ENCODE assay signal across 7 mouse cellular contexts in genomic region chr8:13199385-13200061, GRCm38 (mm10). TPM values are rescaled to one million over a fixed set of nuclear protein-coding genes. Genes with fewer than 3 reads are reported as not detected.
DNase-seq lines count a peak whose midpoint lies in the region; ATAC-seq lines count a peak whose summit lies in the region.

No protein-coding gene starts in this region.

- H3K4me1 ChIP-seq in neural tube, embryonic 11.5 days (ENCODE audit: control insufficient read depth, insufficient read depth, low read length): no peaks in the 10 kb centered on the region
- H3K4me1 ChIP-seq in hindbrain, embryonic 10.5 days (replicated peaks): peaks cover 26% of the 10 kb centered on the region
- H3K4me1 ChIP-seq in limb, embryonic 15.5 days: peaks cover 19% of the 10 kb centered on the region

- H3K4me2 ChIP-seq in neural tube, embryonic 11.5 days (ENCODE audit: low read depth): peak overlapping the region; percentile 90
- H3K4me2 ChIP-seq in limb, embryonic 15.5 days: peak overlapping the region; percentile 92

- WGBS in neural tube, embryonic 11.5 days: 16% methylated on average over 14 of the region's 14 CpGs
- WGBS in hindbrain, embryonic 10.5 days: 21% methylated on average over 14 of the region's 14 CpGs
- 28% methylated on average over 14 of the region's 14 CpGs for WGBS in limb, embryonic 15.5 days

- H3K36me3 ChIP-seq in neural tube, embryonic 11.5 days (ENCODE audit: control insufficient read depth, insufficient read depth, low read length): no peaks in the 10 kb centered on the region; the same call in 1 of the 2 replicates
- H3K36me3 ChIP-seq in hindbrain, embryonic 10.5 days: no peaks in the 10 kb centered on the region
- no peaks in the 10 kb centered on the region for H3K36me3 ChIP-seq in limb, embryonic 15.5 days

- ATAC-seq in neural tube, embryonic 11.5 days (ENCODE audit: insufficient read depth, low FRiP score, low TSS enrichment): no peak
- ATAC-seq in limb, embryonic 15.5 days (ENCODE audit: insufficient number of reproducible peaks, low FRiP score, low TSS enrichment, low read depth): no peak
- ATAC-seq in megakaryocyte progenitor cell, adult 5-6 weeks (replicated peaks; ENCODE audit: poor library complexity): no peak

- no peak for DNase-seq in neural tube, embryonic 11.5 days (ENCODE audit: low spot score)
- no peak for DNase-seq in neural tube, embryonic 10.5 days (ENCODE audit: extremely low spot score, low spot score)
- DNase-seq in hindbrain, embryonic 10.5 days (ENCODE audit: low spot score): no peak
- DNase-seq in yolk sac, embryonic 10.5 days (ENCODE audit: low spot score): peak; percentile 61
- DNase-seq in right cerebral cortex, postnatal 10 days (ENCODE audit: low spot score in 2 of 2): no peak

- no peak overlapping the region for H3K27ac ChIP-seq in neural tube, embryonic 11.5 days (ENCODE audit: low read depth, low read length)
- H3K27ac ChIP-seq in hindbrain, embryonic 10.5 days: no peak overlapping the region
- no peak overlapping the region for H3K27ac ChIP-seq in limb, embryonic 15.5 days

- H3K9me3 ChIP-seq in neural tube, embryonic 11.5 days (ENCODE audit: control insufficient read depth, low read length): no peaks in the 10 kb centered on the region
- no peaks in the 10 kb centered on the region for H3K9me3 ChIP-seq in hindbrain, embryonic 10.5 days
- no peaks in the 10 kb centered on the region for H3K9me3 ChIP-seq in limb, embryonic 15.5 days

- peak overlapping the region; percentile 81 for H3K4me3 ChIP-seq in neural tube, embryonic 11.5 days (ENCODE audit: low read depth, low read length)
- H3K4me3 ChIP-seq in hindbrain, embryonic 10.5 days: peak overlapping the region; percentile 93
- H3K4me3 ChIP-seq in limb, embryonic 15.5 days: peak overlapping the region; percentile 76

- no peak overlapping the region for H3K9ac ChIP-seq in neural tube, embryonic 11.5 days (ENCODE audit: low read length)
- H3K9ac ChIP-seq in limb, embryonic 15.5 days: no peak overlapping the region

- H3K27me3 ChIP-seq in neural tube, embryonic 11.5 days (ENCODE audit: control insufficient read depth, insufficient read depth, low read length): peaks cover 30% of the 10 kb centered on the region
- peaks cover 58% of the 10 kb centered on the region for H3K27me3 ChIP-seq in hindbrain, embryonic 10.5 days (ENCODE audit: insufficient read depth, poor library complexity, severe bottlenecking)
- peaks cover 36% of the 10 kb centered on the region for H3K27me3 ChIP-seq in limb, embryonic 15.5 days

RNA-seq across cellular contexts. Expression of gene Grtp1, which starts 0.9 kb away (rescaled TPM):
- polyA plus RNA-seq in neural tube, embryonic 11.5 days (2014; fragmentation: Nextera tagmentation; extraction: Ambion mirVana): 13.5 and 13.8 TPM in 2 replicates
- polyA plus RNA-seq in hindbrain, embryonic 10.5 days (2016; fragmentation: Nextera tagmentation; extraction: Ambion mirVana): 14.5 and 16.5 TPM in 2 replicates
- polyA plus RNA-seq in limb, embryonic 15.5 days (2015; fragmentation: Nextera tagmentation; extraction: Ambion mirVana): 10.2 and 10.9 TPM in 2 replicates
- total RNA-seq in megakaryocyte progenitor cell, adult 5-6 weeks (2015): 0.71 and 1.0 TPM in 2 replicates
- 0.08 and 0.37 TPM in 2 replicates for total RNA-seq in megakaryocyte progenitor cell, adult 5-6 weeks (2017)

RNA-seq across cellular contexts. Expression of gene Lamp1, which starts 40.6 kb away (rescaled TPM):
- polyA plus RNA-seq in neural tube, embryonic 11.5 days (2014; fragmentation: Nextera tagmentation; extraction: Ambion mirVana): 258 and 279 TPM in 2 replicates
- 218 and 231 TPM in 2 replicates for polyA plus RNA-seq in hindbrain, embryonic 10.5 days (2016; fragmentation: Nextera tagmentation; extraction: Ambion mirVana)
- 313 and 324 TPM in 2 replicates for polyA plus RNA-seq in limb, embryonic 15.5 days (2015; fragmentation: Nextera tagmentation; extraction: Ambion mirVana)
- 209 and 240 TPM in 2 replicates for total RNA-seq in megakaryocyte progenitor cell, adult 5-6 weeks (2015)
- total RNA-seq in megakaryocyte progenitor cell, adult 5-6 weeks (2017): 259 and 273 TPM in 2 replicates

RNA-seq across cellular contexts. Expression of gene Adprhl1, which starts 54.4 kb away (rescaled TPM):
- 0.57 and 0.61 TPM in 2 replicates for polyA plus RNA-seq in neural tube, embryonic 11.5 days (2014; fragmentation: Nextera tagmentation; extraction: Ambion mirVana)
- polyA plus RNA-seq in hindbrain, embryonic 10.5 days (2016; fragmentation: Nextera tagmentation; extraction: Ambion mirVana): 0.25 and 0.73 TPM in 2 replicates
- polyA plus RNA-seq in limb, embryonic 15.5 days (2015; fragmentation: Nextera tagmentation; extraction: Ambion mirVana): 5.0 and 17.3 TPM in 2 replicates
- total RNA-seq in megakaryocyte progenitor cell, adult 5-6 weeks (2015): not detected in 2 replicates
- total RNA-seq in megakaryocyte progenitor cell, adult 5-6 weeks (2017): not detected in 2 replicates
